Mouse (Mus musculus): ENCODE measurements around the gene Dennd1b.

DNA sequence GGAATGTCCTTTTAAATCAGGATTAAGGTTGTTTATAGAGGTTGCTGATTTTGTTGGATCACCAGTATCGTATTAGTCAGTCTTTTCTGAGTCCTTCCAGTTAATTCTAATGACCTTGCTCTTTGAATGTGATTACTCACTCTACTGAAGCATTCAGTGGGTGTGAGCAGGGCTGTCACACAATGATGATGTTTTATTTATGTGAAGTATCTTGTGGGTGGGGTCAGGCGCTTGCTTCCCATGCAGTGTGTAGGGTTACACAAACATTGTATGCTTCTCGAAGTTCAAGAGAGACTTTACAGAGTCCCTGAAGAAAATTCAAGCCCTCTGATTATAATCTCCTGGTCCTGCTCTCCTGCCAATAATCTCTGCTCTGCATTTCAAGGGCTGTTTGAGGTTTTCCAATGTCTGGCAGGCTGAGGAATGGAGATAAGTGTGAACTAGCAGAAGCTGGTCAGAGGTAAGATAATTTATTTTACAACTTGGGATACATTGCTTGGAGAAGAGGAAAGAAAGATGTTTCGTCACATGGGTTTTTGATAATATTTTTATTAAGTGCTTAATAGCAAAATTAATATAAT lies 3.2 kb upstream of the Dennd1b start:
- TF ChIP-seq CTCF (IDR thresholded peaks at IDR 0.05; ENCODE audit: control insufficient read depth, insufficient read depth, insufficient read length), result no peak
- TF ChIP-seq USF1 (IDR thresholded peaks at IDR 0.05; ENCODE audit: low read depth), result no peak
- no peak for TF ChIP-seq MYOD1 (IDR thresholded peaks at IDR 0.05; ENCODE audit: control insufficient read depth, insufficient read length, low read depth)
- no peak for TF ChIP-seq MAX (IDR thresholded peaks at IDR 0.05)
- TF ChIP-seq CEBPB (IDR thresholded peaks at IDR 0.05; ENCODE audit: low read depth), result no peak
